Mouse (Mus musculus) liver, embryonic 14.5 days (tissue): ENCODE measurements around the gene Tas2r115. TPM values are rescaled to one million over a fixed set of nuclear protein-coding genes. Genes with fewer than 3 reads are reported as not detected.
"Not testable (repeated sequence)": the region's sequence is repeated elsewhere in the genome, so short reads cannot be mapped to it uniquely, and the experiment has no call there.

Source experiments
- ATAC-seq: fragments of 200-750 bp; cut with Nextera tagmentation; 2 replicates; pipeline ENCODE4 v1.8.0; 2017; ENCODE audit warnings: moderate number of reproducible peaks, mild to moderate bottlenecking, moderate library complexity; ENCODE audit not compliant: insufficient read depth
- DNase-seq, 3 experiments: peaks; one replicate each; pipeline ENCODE4 v3.0.0-alpha.2; 2012 to 2013; ENCODE audit warnings: low read depth in 3 of 3, low spot score in 3 of 3
- H3K27ac ChIP-seq: fragments of 300-500 bp; sonication (generic); 2 replicates; pipeline ENCODE4 v1.5.1; 2014; ENCODE audit warnings: moderate library complexity, mild to moderate bottlenecking, control low read depth, inconsistent platforms
- H3K27me3 ChIP-seq: fragments of 300-500 bp; sonication (generic); 2 replicates; pipeline ENCODE4 v1.6.1; 2014; ENCODE audit warnings: mild to moderate bottlenecking, low read length, moderate library complexity; ENCODE audit not compliant: control insufficient read depth, insufficient read depth
- H3K36me3 ChIP-seq: fragments of 300-500 bp; sonication (generic); replicated peaks from 2 replicates; pipeline ENCODE4 v1.6.1; 2014; ENCODE audit warnings: low read depth; ENCODE audit not compliant: control insufficient read depth, insufficient read depth
- H3K4me1 ChIP-seq, 2 experiments: fragments of 200-500 bp in 1 of 2; fragments of 300-500 bp in 1 of 2; sonication (generic) in 1 of 2; replicated peaks; 2 replicates each; pipeline ENCODE4 v1.6.1; 2012 to 2014; ENCODE audit warnings: antibody characterized with exemption in 1 of 2, inconsistent platforms in 1 of 2, low read length in 1 of 2; ENCODE audit not compliant: control insufficient read depth in 2 of 2, insufficient read depth in 2 of 2
- H3K4me2 ChIP-seq: fragments of 300-500 bp; sonication (generic); 2 replicates; pipeline ENCODE4 v1.6.1; 2014; ENCODE audit warnings: low read depth, mild to moderate bottlenecking, control low read depth, moderate library complexity
- H3K4me3 ChIP-seq, 2 experiments: fragments of 200-500 bp in 1 of 2; fragments of 300-500 bp in 1 of 2; sonication (generic) in 1 of 2; 2 replicates each; pipeline ENCODE4 v1.5.1; 2012 to 2014; ENCODE audit warnings: low read depth in 2 of 2, low read length in 2 of 2, mild to moderate bottlenecking in 2 of 2, control low read depth in 1 of 2, inconsistent platforms in 1 of 2, moderate library complexity in 1 of 2; ENCODE audit not compliant: insufficient read depth in 1 of 2
- H3K9ac ChIP-seq: fragments of 300-500 bp; sonication (generic); replicated peaks from 2 replicates; pipeline ENCODE4 v1.6.1; 2014; ENCODE audit warnings: mild to moderate bottlenecking, control low read depth, moderate library complexity
- H3K9me3 ChIP-seq: fragments of 300-500 bp; sonication (generic); 2 replicates; pipeline ENCODE4 v1.6.1; 2016; ENCODE audit warnings: low read length, mixed read lengths; ENCODE audit not compliant: control insufficient read depth
- CTCF ChIP-seq: IDR thresholded peaks from 2 replicates; pipeline ENCODE4 v1.5.1; 2016; ENCODE audit warnings: antibody characterized with exemption, low read depth, control low read depth
- EP300 ChIP-seq: IDR thresholded peaks from 2 replicates; pipeline ENCODE4 v1.6.1; 2016; ENCODE audit warnings: antibody characterized with exemption, low read depth
- WGBS: fragments of 180-500 bp; shearing (Covaris S2); extraction: QIAGEN DNeasy Blood & Tissue Kit; methylation state at CpG from one replicate; pipeline ENCODE4 v1.1.7; 2014; ENCODE audit not compliant: insufficient replicate concordance; 5-methylcytosine and 5-hydroxymethylcytosine counted together
- polyA plus RNA-seq, 2 experiments: library from polyadenylated mRNA; depleted of rRNA in 1 of 2; stranded (reverse) in 1 of 2; unstranded in 1 of 2; fragments of >200 nt; fragmentation: Nextera tagmentation in 1 of 2; extraction: Ambion mirVana in 1 of 2; gene quantifications; 2 replicates each; pipeline versions ENCODE4 v1.2.1 to v1.2.3; 2012 to 2014

The Tas2r115 gene
- polyA plus RNA-seq, 2 experiments: not detected

DNA sequence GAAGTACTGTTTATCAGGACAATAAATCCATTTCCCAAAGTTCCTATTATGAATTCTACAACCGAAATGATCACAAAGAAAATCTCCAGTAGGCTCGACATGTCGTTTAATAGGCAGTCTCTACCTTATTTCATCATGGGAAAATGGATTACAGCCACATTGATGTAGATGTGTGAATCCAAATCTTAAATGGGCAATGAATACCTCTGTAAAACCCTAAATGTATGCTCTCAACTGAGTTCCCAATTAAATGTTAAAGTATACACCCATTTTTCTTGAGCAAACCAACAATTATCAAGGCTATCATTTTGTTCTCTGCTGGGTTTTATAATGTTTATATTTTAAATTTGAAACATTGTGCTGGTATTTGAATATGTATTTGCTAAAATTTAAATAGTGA, 26.0 kb downstream of the Tas2r115 start, which contains the start of gene Tas2r122:
TSS of gene Tas2r122 (minus strand) at position 101 of the 400 bp plus-strand sequence.
- no peak within 1 kb of the TSS for H3K4me3 ChIP-seq
- ATAC-seq: no peak
- no peaks in the 10 kb centered on the region for H3K4me1 ChIP-seq
- H3K27ac ChIP-seq: no peak within 1 kb of the TSS
- H3K27me3 ChIP-seq: no peaks in the 10 kb centered on the region
- H3K9me3 ChIP-seq: no peaks in the 10 kb centered on the region
- no peak within 1 kb of the TSS for H3K4me2 ChIP-seq
- no peak for DNase-seq
- no peaks in the 10 kb centered on the region for H3K36me3 ChIP-seq
- TF ChIP-seq EP300 (no peak), CTCF (no peak)
- 61% methylated on average over 3 of the region's 3 CpGs for WGBS
- H3K9ac ChIP-seq: no peak within 1 kb of the TSS

DNA sequence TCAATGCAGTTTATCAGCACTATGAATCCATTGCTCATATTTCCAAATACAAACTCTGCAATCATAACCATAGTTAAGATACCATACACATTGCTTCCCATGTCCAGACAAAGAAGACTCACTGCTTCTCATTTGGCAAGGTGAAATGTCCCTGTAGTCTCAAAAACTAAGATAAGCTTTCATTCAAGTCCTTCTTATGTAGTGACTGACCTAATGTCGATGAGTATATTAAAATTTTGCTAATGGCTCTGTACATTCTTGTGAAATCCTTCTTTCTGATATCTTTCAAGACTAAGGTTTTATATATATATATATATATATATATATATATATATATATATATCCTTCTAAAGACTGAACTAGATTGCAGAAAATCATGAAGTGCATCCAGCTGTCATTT, 36.9 kb downstream of the Tas2r115 start, which contains the start of gene Tas2r121:
TSS of gene Tas2r121 (minus strand) at position 101 of the 400 bp plus-strand sequence.
- no peaks in the 10 kb centered on the region for H3K4me1 ChIP-seq
- H3K27ac ChIP-seq: no peak within 1 kb of the TSS
- H3K4me2 ChIP-seq: no peak within 1 kb of the TSS
- no peaks in the 10 kb centered on the region for H3K9me3 ChIP-seq
- ATAC-seq: no peak
- no peak within 1 kb of the TSS for H3K9ac ChIP-seq
- no peaks in the 10 kb centered on the region for H3K27me3 ChIP-seq
- H3K4me3 ChIP-seq: no peak within 1 kb of the TSS
- DNase-seq: no peak
- 53% methylated on average over 1 of the region's 1 CpGs for WGBS
- no peak for TF ChIP-seq EP300
- no peak for TF ChIP-seq CTCF
- no peaks in the 10 kb centered on the region for H3K36me3 ChIP-seq

DNA sequence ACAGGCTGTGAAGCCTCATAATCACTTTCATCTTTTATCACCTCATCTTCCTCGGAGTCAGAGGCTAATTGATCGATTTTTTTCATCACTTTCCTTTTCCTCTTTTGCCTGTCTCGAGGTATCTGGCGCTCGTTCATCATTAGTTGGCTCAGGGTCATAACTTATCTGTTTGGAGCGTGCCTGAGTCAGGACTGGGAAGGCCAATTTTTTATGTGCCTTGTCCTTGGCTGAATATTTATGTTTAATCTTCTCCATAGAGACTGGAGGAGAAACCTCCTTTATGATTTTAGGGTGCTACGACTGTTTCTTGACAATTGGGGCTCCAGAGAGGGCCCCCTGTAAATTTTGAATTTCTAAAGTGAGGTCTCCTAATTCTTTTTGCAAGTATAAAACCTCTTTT, 46.2 kb downstream of the Tas2r115 start:
- not testable (repeated sequence) for H3K9me3 ChIP-seq, H3K27me3 ChIP-seq, H3K36me3 ChIP-seq, H3K9ac ChIP-seq, H3K4me1 ChIP-seq, ATAC-seq, DNase-seq, H3K4me3 ChIP-seq, H3K27ac ChIP-seq, H3K4me2 ChIP-seq
- WGBS: 57% methylated on average over 7 of the region's 7 CpGs

Other genes starting within 250 kb of the Tas2r115 start
- gene Prh1, start 168.2 kb downstream of the Tas2r115 start, polyA plus RNA-seq (2012; rRNA removed): not detected in 2 replicates
- gene Prh1, start 168.2 kb downstream of the Tas2r115 start, polyA plus RNA-seq (2014; fragmentation: Nextera tagmentation; extraction: Ambion mirVana): not detected in 2 replicates
- not detected in 2 replicates for gene Prp2, start 142.1 kb downstream of the Tas2r115 start, polyA plus RNA-seq (2012; rRNA removed)
- not detected in 2 replicates for gene Prp2, start 142.1 kb downstream of the Tas2r115 start, polyA plus RNA-seq (2014; fragmentation: Nextera tagmentation; extraction: Ambion mirVana)
- not detected in 2 replicates for gene A630073D07Rik, start 86.5 kb downstream of the Tas2r115 start, polyA plus RNA-seq (2012; rRNA removed)
- gene A630073D07Rik, start 86.5 kb downstream of the Tas2r115 start, polyA plus RNA-seq (2014; fragmentation: Nextera tagmentation; extraction: Ambion mirVana): not detected in 2 replicates
- not detected in 2 replicates for gene Tas2r120, start 81.1 kb downstream of the Tas2r115 start, polyA plus RNA-seq (2012; rRNA removed)
- not detected in 2 replicates for gene Tas2r120, start 81.1 kb downstream of the Tas2r115 start, polyA plus RNA-seq (2014; fragmentation: Nextera tagmentation; extraction: Ambion mirVana)
- not detected in 2 replicates for gene Tas2r121, start 37.0 kb downstream of the Tas2r115 start, polyA plus RNA-seq (2012; rRNA removed)
- not detected in 2 replicates for gene Tas2r121, start 37.0 kb downstream of the Tas2r115 start, polyA plus RNA-seq (2014; fragmentation: Nextera tagmentation; extraction: Ambion mirVana)
- gene Tas2r122, start 26.1 kb downstream of the Tas2r115 start, polyA plus RNA-seq (2012; rRNA removed): not detected in 2 replicates
- gene Tas2r122, start 26.1 kb downstream of the Tas2r115 start, polyA plus RNA-seq (2014; fragmentation: Nextera tagmentation; extraction: Ambion mirVana): not detected in 2 replicates
- gene Tas2r124, start 16.7 kb upstream of the Tas2r115 start, polyA plus RNA-seq (2012; rRNA removed): not detected in 2 replicates
- not detected in 2 replicates for gene Tas2r124, start 16.7 kb upstream of the Tas2r115 start, polyA plus RNA-seq (2014; fragmentation: Nextera tagmentation; extraction: Ambion mirVana)
- not detected in 2 replicates for gene Tas2r102, start 24.1 kb upstream of the Tas2r115 start, polyA plus RNA-seq (2012; rRNA removed)
- gene Tas2r102, start 24.1 kb upstream of the Tas2r115 start, polyA plus RNA-seq (2014; fragmentation: Nextera tagmentation; extraction: Ambion mirVana): not detected in 2 replicates
- not detected in 2 replicates for gene Tas2r136, start 40.1 kb upstream of the Tas2r115 start, polyA plus RNA-seq (2012; rRNA removed)
- gene Tas2r136, start 40.1 kb upstream of the Tas2r115 start, polyA plus RNA-seq (2014; fragmentation: Nextera tagmentation; extraction: Ambion mirVana): not detected in 2 replicates
- gene Tas2r117, start 64.8 kb upstream of the Tas2r115 start, polyA plus RNA-seq (2012; rRNA removed): not detected in 2 replicates
- gene Tas2r117, start 64.8 kb upstream of the Tas2r115 start, polyA plus RNA-seq (2014; fragmentation: Nextera tagmentation; extraction: Ambion mirVana): not detected in 2 replicates
- not detected in 2 replicates for gene Tas2r123, start 109.1 kb upstream of the Tas2r115 start, polyA plus RNA-seq (2012; rRNA removed)
- gene Tas2r123, start 109.1 kb upstream of the Tas2r115 start, polyA plus RNA-seq (2014; fragmentation: Nextera tagmentation; extraction: Ambion mirVana): not detected in 2 replicates
- gene Tas2r116, start 117.4 kb upstream of the Tas2r115 start, polyA plus RNA-seq (2012; rRNA removed): not detected in 2 replicates
- gene Tas2r116, start 117.4 kb upstream of the Tas2r115 start, polyA plus RNA-seq (2014; fragmentation: Nextera tagmentation; extraction: Ambion mirVana): not detected in 2 replicates
- gene Tas2r110, start 130.0 kb upstream of the Tas2r115 start, polyA plus RNA-seq (2012; rRNA removed): not detected in 2 replicates
- gene Tas2r110, start 130.0 kb upstream of the Tas2r115 start, polyA plus RNA-seq (2014; fragmentation: Nextera tagmentation; extraction: Ambion mirVana): not detected in 2 replicates
- gene Tas2r113, start 155.0 kb upstream of the Tas2r115 start, polyA plus RNA-seq (2012; rRNA removed): not detected in 2 replicates
- not detected in 2 replicates for gene Tas2r113, start 155.0 kb upstream of the Tas2r115 start, polyA plus RNA-seq (2014; fragmentation: Nextera tagmentation; extraction: Ambion mirVana)
- gene Tas2r125, start 171.6 kb upstream of the Tas2r115 start, polyA plus RNA-seq (2012; rRNA removed): not detected in 2 replicates
- gene Tas2r125, start 171.6 kb upstream of the Tas2r115 start, polyA plus RNA-seq (2014; fragmentation: Nextera tagmentation; extraction: Ambion mirVana): not detected in 2 replicates
- gene Tas2r129, start 213.1 kb upstream of the Tas2r115 start, polyA plus RNA-seq (2012; rRNA removed): not detected in 2 replicates
- not detected in 2 replicates for gene Tas2r129, start 213.1 kb upstream of the Tas2r115 start, polyA plus RNA-seq (2014; fragmentation: Nextera tagmentation; extraction: Ambion mirVana)
- gene Tas2r131, start 219.9 kb upstream of the Tas2r115 start, polyA plus RNA-seq (2012; rRNA removed): not detected in 2 replicates
- not detected in 2 replicates for gene Tas2r131, start 219.9 kb upstream of the Tas2r115 start, polyA plus RNA-seq (2014; fragmentation: Nextera tagmentation; extraction: Ambion mirVana)
- gene Tas2r109, start 242.9 kb upstream of the Tas2r115 start, polyA plus RNA-seq (2012; rRNA removed): not detected in 2 replicates
- gene Tas2r109, start 242.9 kb upstream of the Tas2r115 start, polyA plus RNA-seq (2014; fragmentation: Nextera tagmentation; extraction: Ambion mirVana): not detected in 2 replicates